Comparison of ENCODE assay signal across 19 mouse cellular contexts in genomic region chr1:90470996-90471395, GRCm38 (mm10).
DNase-seq lines count a peak whose midpoint lies in the region; ATAC-seq and TF ChIP-seq lines count a peak whose summit lies in the region.
"Had no signal": no experiment of that assay in that cellular context is flagged by ENCODE, and none has a peak within 500 bp of the region (broad histone marks: within the 10 kb centered on the region; RNA-seq: fewer than 3 reads in every experiment).

No protein-coding gene starts in this region.

- TF ChIP-seq CTCF in kidney, postnatal 0 days (IDR thresholded peaks at IDR 0.05; ENCODE audit: low read depth) = no peak

- H3K4me2 ChIP-seq in kidney, embryonic 14.5 days (replicated peaks; ENCODE audit: low read depth, low read length) = no peak overlapping the region
- no peak overlapping the region for H3K4me2 ChIP-seq in embryonic facial prominence, embryonic 12.5 days (replicated peaks)
- no peak overlapping the region for H3K4me2 ChIP-seq in kidney, postnatal 0 days (ENCODE audit: low read length)
- H3K4me2 ChIP-seq in limb, embryonic 12.5 days = no peak overlapping the region
- H3K4me2 ChIP-seq: forebrain, embryonic 12.5 days; hindbrain, embryonic 12.5 days; liver, embryonic 13.5 days; neural tube, embryonic 13.5 days had no signal

- 23% methylated on average over 10 of the region's 10 CpGs for WGBS in kidney, embryonic 14.5 days
- 47% methylated on average over 10 of the region's 10 CpGs for WGBS in embryonic facial prominence, embryonic 12.5 days
- WGBS in kidney, postnatal 0 days = 20% methylated on average over 10 of the region's 10 CpGs
- WGBS in limb, embryonic 12.5 days = 33% methylated on average over 10 of the region's 10 CpGs

- H3K9me3 ChIP-seq in kidney, embryonic 14.5 days (ENCODE audit: control insufficient read depth, low read length) = no peaks in the 10 kb centered on the region
- no peaks in the 10 kb centered on the region for H3K9me3 ChIP-seq in embryonic facial prominence, embryonic 12.5 days
- H3K9me3 ChIP-seq in kidney, postnatal 0 days (replicated peaks; ENCODE audit: low read length) = no peaks in the 10 kb centered on the region
- H3K9me3 ChIP-seq in limb, embryonic 12.5 days = no peaks in the 10 kb centered on the region
- H3K9me3 ChIP-seq: forebrain, embryonic 12.5 days; hindbrain, embryonic 12.5 days; liver, embryonic 13.5 days; neural tube, embryonic 13.5 days had no signal

- H3K4me1 ChIP-seq in kidney, embryonic 14.5 days (ENCODE audit: control insufficient read depth, insufficient read depth, low read length) = peaks cover 8% of the 10 kb centered on the region
- H3K4me1 ChIP-seq in embryonic facial prominence, embryonic 12.5 days = peaks cover 14% of the 10 kb centered on the region
- 0 out of 2 replicates have a peak, but pooled peaks cover 16% of the 10 kb centered on the region for H3K4me1 ChIP-seq in kidney, postnatal 0 days (replicated peaks; ENCODE audit: insufficient read depth, low read length)
- H3K4me1 ChIP-seq in limb, embryonic 12.5 days (replicated peaks) = peaks cover 48% of the 10 kb centered on the region
- H3K4me1 ChIP-seq: liver, embryonic 13.5 days had no signal

- no peaks in the 10 kb centered on the region for H3K27me3 ChIP-seq in kidney, embryonic 14.5 days (ENCODE audit: control insufficient read depth, insufficient read depth, low read length)
- H3K27me3 ChIP-seq in embryonic facial prominence, embryonic 12.5 days = no peaks in the 10 kb centered on the region
- no peaks in the 10 kb centered on the region for H3K27me3 ChIP-seq in kidney, postnatal 0 days (ENCODE audit: insufficient read depth, low read length)
- 0 out of 2 replicates have a peak, but pooled peaks cover 5% of the 10 kb centered on the region for H3K27me3 ChIP-seq in limb, embryonic 12.5 days
- H3K27me3 ChIP-seq: forebrain, embryonic 12.5 days; liver, embryonic 13.5 days had no signal

- no peak overlapping the region for H3K4me3 ChIP-seq in kidney, embryonic 14.5 days (ENCODE audit: low read length)
- no peak overlapping the region for H3K4me3 ChIP-seq in embryonic facial prominence, embryonic 12.5 days
- H3K4me3 ChIP-seq in kidney, postnatal 0 days (replicated peaks; ENCODE audit: low read depth, low read length) = no peak overlapping the region
- H3K4me3 ChIP-seq in limb, embryonic 12.5 days (replicated peaks) = no peak overlapping the region
- H3K4me3 ChIP-seq: forebrain, embryonic 12.5 days; hindbrain, embryonic 12.5 days; liver, embryonic 13.5 days; neural tube, embryonic 13.5 days had no signal

- no peaks in the 10 kb centered on the region for H3K36me3 ChIP-seq in kidney, embryonic 14.5 days (ENCODE audit: control insufficient read depth, insufficient read depth, low read length)
- no peaks in the 10 kb centered on the region for H3K36me3 ChIP-seq in embryonic facial prominence, embryonic 12.5 days
- H3K36me3 ChIP-seq in kidney, postnatal 0 days (ENCODE audit: insufficient read depth, low read length) = no peaks in the 10 kb centered on the region
- no peaks in the 10 kb centered on the region for H3K36me3 ChIP-seq in limb, embryonic 12.5 days
- H3K36me3 ChIP-seq: forebrain, embryonic 12.5 days; hindbrain, embryonic 12.5 days; liver, embryonic 13.5 days; neural tube, embryonic 13.5 days had no signal

- H3K27ac ChIP-seq in kidney, embryonic 14.5 days (ENCODE audit: low read depth, low read length) = no peak overlapping the region
- 0 out of 2 replicates have a peak overlapping the region, but pooled peaks have one; percentile 37 for H3K27ac ChIP-seq in embryonic facial prominence, embryonic 12.5 days
- H3K27ac ChIP-seq in kidney, postnatal 0 days = no peak overlapping the region
- H3K27ac ChIP-seq in limb, embryonic 12.5 days = peak overlapping the region; percentile 53
- H3K27ac ChIP-seq: forebrain, embryonic 12.5 days; hindbrain, embryonic 12.5 days; liver, embryonic 13.5 days; neural tube, embryonic 13.5 days had no signal

- ATAC-seq in kidney, embryonic 14.5 days (ENCODE audit: low FRiP score, low TSS enrichment) = no peak
- no peak for ATAC-seq in embryonic facial prominence, embryonic 12.5 days (ENCODE audit: insufficient number of reproducible peaks, insufficient read depth, low FRiP score, low TSS enrichment)
- ATAC-seq in kidney, postnatal 0 days (replicated peaks; ENCODE audit: low FRiP score, low read depth) = no peak
- ATAC-seq in limb, embryonic 12.5 days (ENCODE audit: insufficient number of reproducible peaks, insufficient read depth, low FRiP score, low TSS enrichment, low read depth) = no peak
- ATAC-seq: inflammation-experienced regulatory T-cells, adult 6 months had no signal

- peak; percentile 22 for DNase-seq in kidney, adult 9 months
- peak; percentile 80 for DNase-seq in kidney, postnatal 0 days (ENCODE audit: low spot score)
- DNase-seq in thymus, postnatal 36 days = no peak
- no peak for DNase-seq in embryo, embryonic 10 days (ENCODE audit: low spot score)
- DNase-seq: adrenal gland, adult 8-10 months; cerebellum, adult 9-11 months; gastrocnemius, postnatal 14 days; liver, embryonic 13.5 days; midbrain, embryonic 14.5 days; right cerebral cortex, postnatal 14 days; spleen, adult 18-20 months; thymus, postnatal 4 days had no signal

- no peak overlapping the region for H3K9ac ChIP-seq in kidney, embryonic 14.5 days (ENCODE audit: low read depth, low read length)
- H3K9ac ChIP-seq in embryonic facial prominence, embryonic 12.5 days = no peak overlapping the region
- no peak overlapping the region for H3K9ac ChIP-seq in kidney, postnatal 0 days (ENCODE audit: low read depth, low read length)
- no peak overlapping the region for H3K9ac ChIP-seq in limb, embryonic 12.5 days (replicated peaks)
- H3K9ac ChIP-seq: forebrain, embryonic 12.5 days; hindbrain, embryonic 12.5 days; liver, embryonic 13.5 days; neural tube, embryonic 13.5 days had no signal

Comparison
In these comparisons a context has a peak if more than half of its experiments do, and no peak if none do; other contexts are left out.
1. DNase-seq: peak in kidney, adult 9 months (single experiment) and kidney, postnatal 0 days (single experiment); none in thymus, postnatal 36 days (0 of 2) and embryo, embryonic 10 days (single experiment).
2. H3K27ac ChIP-seq: peak in embryonic facial prominence, embryonic 12.5 days (single experiment) and limb, embryonic 12.5 days (single experiment); none in kidney, embryonic 14.5 days (single experiment) and kidney, postnatal 0 days (single experiment).